Mouse (Mus musculus): ENCODE measurements around the gene Zfp763.

DNA sequence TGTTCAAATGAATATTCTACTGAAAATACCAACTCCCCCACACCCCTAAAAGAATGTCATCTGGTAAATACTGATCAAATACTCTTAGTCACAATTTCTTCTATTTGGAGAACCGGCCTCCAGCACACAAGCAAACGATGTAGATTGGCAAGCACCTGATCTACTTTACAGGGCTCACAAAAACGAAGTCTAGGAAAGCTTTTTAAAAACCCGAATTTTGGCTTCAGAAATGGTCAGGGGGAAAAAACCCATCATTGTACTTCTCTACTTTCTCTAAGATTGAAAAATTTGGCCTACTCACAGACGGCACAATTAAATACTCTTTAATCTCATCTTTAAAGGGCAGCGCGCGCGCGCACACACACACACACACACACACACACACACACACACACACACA is 826 bp downstream of the Zfp763 start:
- TF ChIP-seq CTCF (IDR thresholded peaks at IDR 0.05; ENCODE audit: borderline replicate concordance, control insufficient read depth, extremely low read depth, insufficient read depth, low read length, poor library complexity), result no peak
- TF ChIP-seq POLR2A (IDR thresholded peaks at IDR 0.05; ENCODE audit: control insufficient read depth, extremely low read depth, insufficient read depth, low read length, poor library complexity), result no peak
